Mouse (Mus musculus): ENCODE results near the gene Morc1. TPM values are rescaled to one million over a fixed set of nuclear protein-coding genes. Genes with fewer than 3 reads are reported as not detected.

The Morc1 gene
- 0.04 TPM in 1 of 2 replicates, not detected in the other for polyA plus RNA-seq (2012; rRNA removed)

GRCm38 (mm10) chr16:48431027-48431426, at the start of gene Morc1:
Gene Morc1 (plus strand): TSS chr16:48431237.
- WGBS = 95% methylated on average over 15 of the region's 15 CpGs
- H3K27me3 ChIP-seq (ENCODE audit: control insufficient read depth, insufficient read depth, low read length) = no peaks in the 10 kb centered on the region
- H3K4me3 ChIP-seq (ENCODE audit: low read depth, low read length) = no peak within 1 kb of the TSS
- no peaks in the 10 kb centered on the region for H3K4me1 ChIP-seq (ENCODE audit: control insufficient read depth, insufficient read depth, insufficient read length, low read length)
- TF ChIP-seq CTCF (IDR thresholded peaks at IDR 0.05; ENCODE audit: extremely low read depth, insufficient read length, insufficient replicate concordance, low read depth, low read length) (no peak), POLR2A (IDR thresholded peaks at IDR 0.05; ENCODE audit: low read depth, low read length) (no peak)
- no peaks in the 10 kb centered on the region for H3K36me3 ChIP-seq (ENCODE audit: control insufficient read depth, insufficient read depth, low read length)
- H3K27ac ChIP-seq (ENCODE audit: insufficient read depth, low read depth, low read length) = no peak within 1 kb of the TSS

GRCm38 (mm10) chr16:48383582-48384257, 47.3 kb upstream of the Morc1 start:
- Histone ChIP-seq H3K36me3 (ENCODE audit: control insufficient read depth, insufficient read depth, low read length) (no peaks in the 10 kb centered on the region), H3K4me3 (ENCODE audit: low read depth, low read length) (no peak overlapping the region), H3K4me1 (ENCODE audit: control insufficient read depth, insufficient read depth, insufficient read length, low read length) (no peaks in the 10 kb centered on the region), H3K27me3 (ENCODE audit: control insufficient read depth, insufficient read depth, low read length) (no peaks in the 10 kb centered on the region), H3K27ac (ENCODE audit: insufficient read depth, low read depth, low read length) (no peak overlapping the region)
- TF ChIP-seq POLR2A (IDR thresholded peaks at IDR 0.05; ENCODE audit: low read depth, low read length) = no peak
- no peak for TF ChIP-seq CTCF (IDR thresholded peaks at IDR 0.05; ENCODE audit: extremely low read depth, insufficient read length, insufficient replicate concordance, low read depth, low read length)
- 92% methylated on average over 2 of the region's 3 CpGs for WGBS

GRCm38 (mm10) chr16:48386982-48387381, 44.1 kb upstream of the Morc1 start:
- TF ChIP-seq POLR2A (IDR thresholded peaks at IDR 0.05; ENCODE audit: low read depth, low read length) (no peak), CTCF (IDR thresholded peaks at IDR 0.05; ENCODE audit: extremely low read depth, insufficient read length, insufficient replicate concordance, low read depth, low read length) (no peak)
- Histone ChIP-seq H3K4me1 (ENCODE audit: control insufficient read depth, insufficient read depth, insufficient read length, low read length) (no peaks in the 10 kb centered on the region), H3K27me3 (ENCODE audit: control insufficient read depth, insufficient read depth, low read length) (no peaks in the 10 kb centered on the region), H3K36me3 (ENCODE audit: control insufficient read depth, insufficient read depth, low read length) (no peaks in the 10 kb centered on the region), H3K27ac (ENCODE audit: insufficient read depth, low read depth, low read length) (no peak overlapping the region), H3K4me3 (ENCODE audit: low read depth, low read length) (no peak overlapping the region)
- WGBS = 72% methylated on average over 2 of the region's 2 CpGs

- Histone ChIP-seq H3K27ac (ENCODE audit: insufficient read depth, low read depth, low read length) (peak overlapping the region; percentile 33; the same call in 1 of the 2 replicates), H3K4me3 (ENCODE audit: low read depth, low read length) (no peak overlapping the region), H3K27me3 (ENCODE audit: control insufficient read depth, insufficient read depth, low read length) (no peaks in the 10 kb centered on the region), H3K36me3 (ENCODE audit: control insufficient read depth, insufficient read depth, low read length) (peaks cover 4% of the 10 kb centered on the region; the same call in 1 of the 2 replicates), H3K4me1 (ENCODE audit: control insufficient read depth, insufficient read depth, insufficient read length, low read length) (no peaks in the 10 kb centered on the region)
- 21% methylated on average over 2 of the region's 2 CpGs for WGBS
- TF ChIP-seq POLR2A (IDR thresholded peaks at IDR 0.05; ENCODE audit: low read depth, low read length) (no peak), CTCF (IDR thresholded peaks at IDR 0.05; ENCODE audit: extremely low read depth, insufficient read length, insufficient replicate concordance, low read depth, low read length) (no peak)
These were observed 35.8 kb upstream of the Morc1 start for GRCm38 (mm10) chr16:48395278-48395677.

- peaks cover 19% of the 10 kb centered on the region; the same call in 1 of the 2 replicates for H3K4me1 ChIP-seq (ENCODE audit: control insufficient read depth, insufficient read depth, insufficient read length, low read length)
- no peaks in the 10 kb centered on the region for H3K27me3 ChIP-seq (ENCODE audit: control insufficient read depth, insufficient read depth, low read length)
- peaks cover 4% of the 10 kb centered on the region; the same call in 1 of the 2 replicates for H3K36me3 ChIP-seq (ENCODE audit: control insufficient read depth, insufficient read depth, low read length)
- peak overlapping the region; percentile 92 for H3K27ac ChIP-seq (ENCODE audit: insufficient read depth, low read depth, low read length)
- no peak overlapping the region for H3K4me3 ChIP-seq (ENCODE audit: low read depth, low read length)
- 23% methylated on average over 4 of the region's 4 CpGs for WGBS
- TF ChIP-seq POLR2A (IDR thresholded peaks at IDR 0.05; ENCODE audit: low read depth, low read length) = no peak
- no peak for TF ChIP-seq CTCF (IDR thresholded peaks at IDR 0.05; ENCODE audit: extremely low read depth, insufficient read length, insufficient replicate concordance, low read depth, low read length)
These were observed 28.1 kb upstream of the Morc1 start for GRCm38 (mm10) chr16:48402963-48403362.

GRCm38 (mm10) chr16:48403423-48403822, 27.6 kb upstream of the Morc1 start:
- Histone ChIP-seq H3K27me3 (ENCODE audit: control insufficient read depth, insufficient read depth, low read length) (no peaks in the 10 kb centered on the region), H3K36me3 (ENCODE audit: control insufficient read depth, insufficient read depth, low read length) (peaks cover 4% of the 10 kb centered on the region; the same call in 1 of the 2 replicates), H3K4me3 (ENCODE audit: low read depth, low read length) (no peak overlapping the region), H3K4me1 (ENCODE audit: control insufficient read depth, insufficient read depth, insufficient read length, low read length) (peaks cover 19% of the 10 kb centered on the region; the same call in 1 of the 2 replicates), H3K27ac (ENCODE audit: insufficient read depth, low read depth, low read length) (peak overlapping the region; percentile 92)
- WGBS = 11% methylated on average over 3 of the region's 3 CpGs
- TF ChIP-seq CTCF (IDR thresholded peaks at IDR 0.05; ENCODE audit: extremely low read depth, insufficient read length, insufficient replicate concordance, low read depth, low read length) = no peak
- no peak for TF ChIP-seq POLR2A (IDR thresholded peaks at IDR 0.05; ENCODE audit: low read depth, low read length)

GRCm38 (mm10) chr16:48404009-48404408, 27.0 kb upstream of the Morc1 start:
- H3K27ac ChIP-seq (ENCODE audit: insufficient read depth, low read depth, low read length) = peak overlapping the region; percentile 92
- TF ChIP-seq POLR2A (IDR thresholded peaks at IDR 0.05; ENCODE audit: low read depth, low read length) (no peak), CTCF (IDR thresholded peaks at IDR 0.05; ENCODE audit: extremely low read depth, insufficient read length, insufficient replicate concordance, low read depth, low read length) (no peak)

More at GRCm38 (mm10) chr16:48404009-48404408, 27.0 kb upstream of the Morc1 start:
- peaks cover 4% of the 10 kb centered on the region; the same call in 1 of the 2 replicates for H3K36me3 ChIP-seq (ENCODE audit: control insufficient read depth, insufficient read depth, low read length)
- no peak overlapping the region for H3K4me3 ChIP-seq (ENCODE audit: low read depth, low read length)
- H3K27me3 ChIP-seq (ENCODE audit: control insufficient read depth, insufficient read depth, low read length) = no peaks in the 10 kb centered on the region
- H3K4me1 ChIP-seq (ENCODE audit: control insufficient read depth, insufficient read depth, insufficient read length, low read length) = peaks cover 19% of the 10 kb centered on the region; the same call in 1 of the 2 replicates

Measured in small intestine, adult 2 months (tissue).